Mouse (Mus musculus) right cerebral cortex, postnatal 25 days (tissue): ENCODE measurements around the gene Olfr510.
"Not testable (repeated sequence)": the region's sequence is repeated elsewhere in the genome, so short reads cannot be mapped to it uniquely, and the experiment has no call there.

ENCODE experiments used
- DNase-seq: peaks from one replicate; pipeline ENCODE4 v3.0.0; 2022

Gene Olfr510

GRCm38 (mm10) chr7:108666118-108666517, at the start of gene Olfr510:
Olfr510 (plus strand) TSS chr7:108666418.
- DNase-seq: no peak

GRCm38 (mm10) chr7:108616781-108617180, 49.4 kb upstream of the Olfr510 start:
- DNase-seq: not testable (repeated sequence)

GRCm38 (mm10) chr7:108621514-108621913, 44.7 kb upstream of the Olfr510 start, which contains the start of gene Olfr507:
Olfr507 (plus strand) TSS chr7:108621814.
- no peak for DNase-seq

GRCm38 (mm10) chr7:108629694-108630093, 36.5 kb upstream of the Olfr510 start, which contains the start of gene Olfr508:
Olfr508 (plus strand) TSS chr7:108629994.
- DNase-seq: no peak

GRCm38 (mm10) chr7:108651806-108652205, 14.4 kb upstream of the Olfr510 start, which contains the start of gene Olfr509:
Olfr509 (minus strand) TSS chr7:108651906.
- no peak for DNase-seq

GRCm38 (mm10) chr7:108662419-108662818, 3.8 kb upstream of the Olfr510 start:
- no peak for DNase-seq

- no peak for DNase-seq
Measured at GRCm38 (mm10) chr7:108671058-108671457, 4.8 kb downstream of the Olfr510 start.

GRCm38 (mm10) chr7:108678886-108679285, 12.7 kb downstream of the Olfr510 start:
- DNase-seq: no peak

GRCm38 (mm10) chr7:108713020-108713419, 46.8 kb downstream of the Olfr510 start, which contains the start of gene Olfr512:
Olfr512 (plus strand) TSS chr7:108713320.
- no peak for DNase-seq
